Mouse (Mus musculus): Measurements from ENCODE around the gene Dctn2.

DNA sequence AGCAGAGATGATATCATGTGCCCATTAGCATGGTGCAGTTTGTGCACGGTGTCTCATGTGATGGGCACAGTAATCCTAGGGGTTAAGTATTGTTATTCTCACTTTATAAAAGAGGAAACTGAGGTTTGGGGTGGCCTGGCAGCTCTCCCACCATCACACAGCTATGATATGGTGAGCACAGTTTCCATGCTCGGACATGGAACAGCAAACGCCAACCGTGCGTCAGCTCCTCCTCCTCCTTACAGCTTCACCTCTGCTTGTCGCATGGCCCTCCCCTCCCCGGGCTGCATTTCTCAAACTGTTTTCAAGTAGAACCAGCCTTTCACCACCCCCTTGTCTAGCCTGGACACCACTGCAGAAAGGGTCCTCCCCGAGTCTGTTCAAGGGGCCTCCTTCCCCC is 7.7 kb upstream of the Dctn2 start:
- TF ChIP-seq CTCF (IDR thresholded peaks at IDR 0.05), result no peak
- no peak for TF ChIP-seq EP300 (IDR thresholded peaks at IDR 0.05)

Data from lung, postnatal 0 days (tissue).